Mouse (Mus musculus) left cerebral cortex, adult 2 months (tissue): ENCODE results near the gene Crebl2. TPM values are rescaled to one million over a fixed set of nuclear protein-coding genes. Genes with fewer than 3 reads are reported as not detected.
A peak's percentile ranks its signal among the peaks of the same experiment; 100 is the strongest.

Experiments
- DNase-seq, 2 experiments: peaks; one replicate each; pipeline ENCODE4 v3.0.0; 2021 to 2022; ENCODE audit warnings: low spot score in 2 of 2, mixed read lengths in 1 of 2; ENCODE audit errors: extremely low spot score in 1 of 2
- H3K27ac ChIP-seq: fragments of 200-600 bp; 2 replicates; pipeline ENCODE4 v1.8.1; 2022
- H3K4me3 ChIP-seq: fragments of 200-600 bp; 2 replicates; pipeline ENCODE4 v1.8.1; 2022
- CTCF ChIP-seq: fragments of 200-600 bp; IDR thresholded peaks from 2 replicates; pipeline ENCODE4 v1.8.1; 2022; ENCODE audit warnings: antibody characterized with exemption, mild to moderate bottlenecking, moderate library complexity
- intact Hi-C: fragments of 180-260 bp; cut with DNase I; formaldehyde crosslinking; loops from one replicate; pipeline ENCODE4 v1.15.1; 2025
- long read RNA-seq, 2 experiments: library from polyadenylated mRNA; stranded (forward); transcript quantifications; one replicate each; pipeline ENCODE4 v2.0.0; 2021; ENCODE audit warnings: borderline mapping rate in 2 of 2
- total RNA-seq, 2 experiments: library from RNA; stranded (reverse); gene quantifications; 2 replicates each; pipeline ENCODE4 v1.2.3; 2021

Crebl2 gene
- 10 to 100 TPM; 38.4 to 39.3 TPM for total RNA-seq
- long read RNA-seq, experiment 1, transcript Crebl2-201 (5 exons, 3,629 nt), result major isoform, 5 of 11 reads
- long read RNA-seq, experiment 1, partial matches to known transcripts, result 4 of 11 reads
- long read RNA-seq, experiment 1, other reads (novel, unspliced or antisense), result 1 of 11 reads
- long read RNA-seq, experiment 2, partial matches to known transcripts, result 0 of 8 reads
- long read RNA-seq, experiment 2, other reads (novel, unspliced or antisense), result 3 of 8 reads

DNA sequence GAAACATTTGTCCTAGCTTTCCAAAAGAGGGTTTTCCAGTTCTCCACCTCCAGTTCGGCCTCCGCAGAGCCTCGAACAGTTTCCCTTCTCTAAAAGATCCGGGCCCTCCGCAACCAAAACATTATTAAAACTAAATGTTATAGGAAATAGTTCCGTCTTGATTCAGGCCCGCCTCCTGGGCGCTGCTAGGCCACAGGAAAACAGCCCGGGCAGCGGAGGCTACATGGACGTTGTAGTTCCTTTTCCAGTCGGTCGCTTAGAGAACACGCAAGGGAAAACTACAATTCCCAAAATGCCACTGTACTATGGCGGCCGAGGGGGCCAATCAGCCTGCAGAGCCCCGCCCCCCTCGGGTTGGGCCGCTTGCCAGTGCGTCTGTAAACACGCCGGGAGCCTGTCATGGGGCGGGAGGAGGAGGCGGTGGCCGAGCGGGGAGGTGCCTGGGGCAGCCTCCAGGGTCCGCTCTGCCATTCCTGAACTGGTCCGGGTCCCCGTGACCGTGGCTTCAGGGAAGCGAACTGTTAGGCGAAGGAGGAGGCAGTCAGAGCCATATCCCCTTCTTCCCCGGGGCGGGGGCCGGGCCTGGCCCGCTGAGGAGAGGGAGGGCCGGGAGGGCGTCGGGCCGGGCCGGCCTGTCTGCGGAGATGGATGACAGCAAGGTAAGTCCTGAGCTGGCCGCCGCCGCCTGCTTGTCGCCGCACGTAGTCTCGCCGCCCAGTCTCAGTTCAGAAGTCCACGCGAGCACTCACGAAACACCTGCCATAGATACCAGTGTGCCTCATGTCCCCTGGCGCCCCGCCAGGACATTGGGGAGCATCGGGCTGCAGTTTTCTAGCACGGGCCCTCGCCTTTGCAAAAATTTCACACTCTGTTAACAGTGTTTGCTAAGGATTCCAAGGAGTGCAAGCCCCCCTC, at the start of gene Crebl2:
TSS of gene Crebl2 (plus strand) at position 369 of the 915 bp plus-strand sequence.
- TF ChIP-seq CTCF, result peak; percentile 26
- H3K27ac ChIP-seq, result peak within 1 kb of the TSS; percentile 96
- peak; percentile 99 to 100 for DNase-seq
- intact Hi-C loops, result loop anchor here (2.0 kb wide), 1 partner anchor 37 kb away; the partner anchor contains the start of gene Dusp16
- H3K4me3 ChIP-seq, result peak within 1 kb of the TSS; percentile 57

DNA sequence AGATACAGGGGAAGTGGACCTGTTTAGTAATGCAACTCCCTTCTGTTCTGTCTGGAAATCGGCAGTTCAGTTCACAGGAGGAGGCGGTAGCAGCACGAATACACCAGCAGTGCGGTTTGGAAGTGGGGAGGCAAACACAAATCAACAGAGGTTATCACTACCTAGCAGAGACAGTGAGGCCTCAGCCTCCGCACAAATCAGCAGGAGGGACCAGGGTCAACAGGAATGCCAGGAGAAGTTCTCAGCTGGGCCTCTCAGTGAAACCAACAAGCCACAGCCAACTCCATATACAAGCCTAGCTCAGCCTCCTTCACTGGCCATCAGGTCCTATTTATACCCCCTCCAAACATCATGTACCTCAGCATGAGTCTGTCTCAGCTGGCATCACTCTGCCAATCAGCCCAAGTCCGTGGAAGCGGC, 48.5 kb upstream of the Crebl2 start:
- intact Hi-C loops, result no loop called here
- Histone ChIP-seq H3K27ac (no peak overlapping the region), H3K4me3 (no peak overlapping the region)
- no peak for DNase-seq
- no peak for TF ChIP-seq CTCF

DNA sequence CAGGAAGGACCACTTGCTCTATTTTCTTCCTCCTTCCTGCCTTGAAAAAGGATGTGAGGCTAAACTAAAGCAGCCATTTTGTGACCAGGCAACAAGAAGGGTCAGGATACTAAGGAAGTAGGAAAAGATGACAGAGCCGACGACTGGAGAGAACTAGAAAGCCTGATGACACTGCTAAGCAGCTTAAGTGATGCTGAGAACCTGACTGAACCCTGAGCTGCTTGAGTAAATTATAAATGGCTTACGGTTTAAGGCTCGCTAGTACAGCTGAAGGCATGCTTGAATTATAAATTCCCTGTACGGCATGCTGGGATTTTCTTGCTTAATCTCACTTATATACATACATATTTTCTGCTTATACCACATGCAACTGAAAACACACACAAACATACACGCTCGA, 47.1 kb upstream of the Crebl2 start:
- Histone ChIP-seq H3K4me3 (no peak overlapping the region), H3K27ac (no peak overlapping the region)
- intact Hi-C loops, result no loop called here
- TF ChIP-seq CTCF, result no peak
- DNase-seq, result no peak

DNA sequence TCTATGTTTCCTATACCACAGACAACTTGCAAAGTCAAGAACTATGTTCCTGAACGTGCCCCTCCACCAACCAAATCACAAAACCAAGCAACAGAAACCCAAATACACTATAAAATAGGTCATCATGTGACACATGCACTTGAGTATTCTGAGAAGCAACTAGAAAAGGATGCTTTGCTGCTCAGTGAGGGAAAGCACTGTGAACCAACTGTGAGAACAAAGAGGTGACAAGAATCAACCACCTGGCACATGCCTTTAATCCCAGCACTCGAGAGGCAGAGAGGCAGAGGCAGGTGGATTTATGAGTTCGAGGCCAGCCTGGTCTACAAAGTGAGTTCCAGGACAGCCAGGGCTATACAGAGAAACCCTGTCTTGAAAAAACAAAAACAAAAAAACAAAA, 43.5 kb upstream of the Crebl2 start:
- Histone ChIP-seq H3K27ac (no peak overlapping the region), H3K4me3 (no peak overlapping the region)
- intact Hi-C loops, result no loop called here
- no peak for DNase-seq
- TF ChIP-seq CTCF, result no peak

DNA sequence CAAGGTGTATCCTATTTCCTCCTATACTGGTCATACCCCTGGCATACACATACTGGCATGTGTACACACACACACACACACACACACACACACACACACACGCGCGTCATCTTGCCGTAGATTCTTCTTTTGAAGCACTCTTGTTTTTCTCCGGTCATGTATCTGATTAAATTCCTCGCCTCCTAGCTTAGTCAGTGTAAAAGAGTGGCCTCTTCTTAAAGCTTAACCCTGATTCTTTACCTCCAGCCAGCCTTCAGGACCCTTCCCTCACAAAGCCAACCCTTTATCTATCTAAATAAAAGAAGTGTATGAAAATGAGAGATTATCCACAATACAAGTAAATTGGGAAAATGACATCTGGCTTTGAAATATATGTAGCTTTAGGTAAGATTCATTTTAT, 40.9 kb upstream of the Crebl2 start:
- Histone ChIP-seq H3K4me3 (no peak overlapping the region), H3K27ac (no peak overlapping the region)
- TF ChIP-seq CTCF, result no peak
- intact Hi-C loops, result no loop called here
- DNase-seq, result no peak

DNA sequence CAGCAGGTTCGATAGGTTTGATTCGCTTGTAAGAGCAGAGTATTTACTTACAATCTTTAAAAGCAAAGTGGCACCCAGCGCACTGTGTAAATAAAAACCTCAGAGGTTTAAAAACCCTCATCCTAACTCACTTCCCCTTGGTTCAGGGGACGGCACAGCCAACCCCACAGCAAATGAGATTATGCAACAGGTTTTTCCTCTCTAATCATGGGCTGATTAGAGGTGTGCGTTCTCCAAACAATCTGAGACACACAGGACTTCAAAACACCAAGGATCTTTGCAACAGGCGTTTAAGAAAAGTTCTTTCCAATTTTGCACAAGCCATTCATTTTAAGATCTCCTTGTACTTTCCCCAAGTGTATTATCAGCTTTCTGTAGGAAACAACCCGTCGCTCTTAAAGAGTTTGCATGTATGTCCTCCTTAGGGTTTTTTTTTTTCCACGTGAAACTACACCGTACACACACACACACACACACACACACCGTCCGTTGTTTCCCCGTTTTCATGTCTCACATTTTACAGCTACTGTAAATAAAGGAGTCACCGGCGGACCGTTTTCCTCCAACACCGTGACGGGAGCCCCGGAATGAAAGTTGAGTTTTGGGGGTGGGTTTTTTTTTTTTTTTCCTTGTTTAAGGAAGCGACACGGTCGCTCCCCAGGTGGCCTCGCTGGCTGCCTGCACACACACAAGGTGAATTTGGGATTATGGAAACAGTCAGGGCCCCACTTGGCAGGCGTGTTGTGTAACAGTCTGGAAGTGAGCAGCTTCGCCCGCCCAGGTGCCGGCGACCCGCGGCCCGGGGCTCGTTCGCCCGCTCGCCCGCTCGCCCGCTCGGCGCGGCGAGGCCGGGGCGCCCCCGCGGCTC, 38.5 kb upstream of the Crebl2 start:
- peak overlapping the region; percentile 53; the same call in 1 of the 2 replicates for H3K27ac ChIP-seq
- intact Hi-C loops, result loop anchor here (1.0 to 5.0 kb wide), 3 partner anchors 39 to 129 kb away; partner anchors contain the start of genes Cdkn1b and Crebl2
- H3K4me3 ChIP-seq, result peak overlapping the region; percentile 60
- DNase-seq, result peak; percentile 17 to 19
- TF ChIP-seq CTCF, result no peak

DNA sequence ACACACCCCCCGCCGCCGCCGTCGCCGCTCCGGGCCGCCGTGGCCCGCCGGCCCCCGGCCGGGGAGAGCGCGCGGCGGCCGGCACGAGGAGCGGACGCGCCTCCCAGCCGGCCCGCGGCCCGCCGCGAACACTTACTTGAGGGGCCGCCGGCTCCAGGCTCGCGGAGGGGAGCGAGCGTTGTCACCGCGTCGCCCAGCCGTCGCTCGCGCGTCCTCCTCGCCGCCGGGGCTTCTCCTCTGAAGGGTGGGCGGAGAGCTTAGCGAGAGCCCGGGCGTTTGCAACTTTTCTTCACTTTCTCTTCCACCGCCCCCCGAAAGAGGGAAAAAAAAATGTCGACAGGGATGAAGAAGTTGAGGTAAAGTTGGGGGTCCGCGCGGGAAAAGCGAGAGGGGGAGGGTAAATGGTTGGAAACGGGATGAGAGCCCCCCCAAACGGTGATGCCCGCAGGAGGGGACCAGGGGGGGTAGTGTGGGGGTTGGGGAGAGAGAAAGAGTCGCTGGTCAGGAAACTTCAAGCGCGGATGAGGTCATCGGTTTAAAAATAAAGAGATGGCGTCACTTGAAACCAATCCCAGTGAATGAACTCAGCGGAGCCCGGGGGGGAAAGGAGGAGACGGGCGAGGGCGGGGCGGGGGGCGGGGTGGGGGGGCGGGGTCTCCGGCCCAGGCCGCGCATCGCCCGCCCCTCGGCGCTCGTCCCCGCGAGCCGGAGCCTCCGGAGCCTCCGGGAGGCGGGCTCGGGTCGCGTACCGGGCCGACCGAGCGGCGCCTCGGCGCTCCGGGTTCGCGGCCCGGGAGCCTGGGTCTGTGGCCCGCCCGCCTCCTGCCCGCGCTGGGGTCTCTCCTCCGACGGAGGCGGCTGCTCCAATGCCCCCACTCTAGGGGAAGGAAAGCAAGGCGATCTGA, 37.6 kb upstream of the Crebl2 start, which contains the start of gene Dusp16:
TSS of gene Dusp16 (minus strand) at position 485 of the 905 bp plus-strand sequence.
- no peak for TF ChIP-seq CTCF
- DNase-seq, result peak; percentile 66 to 77
- intact Hi-C loops, result loop anchor here (1.0 to 5.0 kb wide), 3 partner anchors 38 to 128 kb away; partner anchors contain the start of genes Cdkn1b and Crebl2
- Histone ChIP-seq H3K4me3 (peak within 1 kb of the TSS; percentile 81), H3K27ac (peak within 1 kb of the TSS; percentile 90)

DNA sequence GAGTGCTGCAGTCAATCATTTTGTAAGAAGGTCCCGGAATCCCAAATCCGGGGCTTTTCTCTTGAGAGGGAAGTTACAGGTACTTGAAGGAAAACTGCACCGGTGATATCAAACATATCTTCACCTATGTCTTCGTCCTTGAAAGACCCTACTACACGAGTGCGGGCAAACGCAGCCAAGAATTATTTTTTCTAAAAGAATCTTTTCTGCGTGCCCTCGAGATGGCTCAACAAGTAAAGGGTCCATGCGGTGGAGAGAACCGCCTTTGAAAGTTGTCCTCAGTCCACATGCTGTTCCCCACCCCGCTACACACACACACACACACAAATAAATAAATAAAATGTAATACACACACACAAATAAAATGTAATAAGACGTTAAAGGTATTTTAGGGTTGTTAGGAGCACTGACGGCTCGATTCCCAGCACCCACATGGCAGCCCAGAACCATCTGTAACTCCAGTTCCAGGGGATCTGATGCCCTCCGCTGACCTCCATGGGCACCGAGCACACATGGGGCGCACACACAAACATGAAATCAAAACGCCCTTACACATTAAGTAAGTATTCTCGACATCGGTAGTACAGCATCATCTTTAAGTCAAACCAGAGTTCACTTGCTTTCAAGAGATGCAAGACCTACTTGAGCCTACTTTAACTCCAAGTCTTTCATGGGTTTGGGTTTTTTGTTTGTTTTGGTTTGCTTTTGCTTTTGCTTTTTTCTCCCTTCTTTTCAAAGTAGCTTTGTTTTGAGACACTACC, 36.7 kb upstream of the Crebl2 start:
- Histone ChIP-seq H3K27ac (peak overlapping the region; percentile 79; the same call in 1 of the 2 replicates), H3K4me3 (peak overlapping the region; percentile 81)
- intact Hi-C loops, result loop anchor here (2.0 to 5.0 kb wide), 2 partner anchors 38 to 76 kb away; partner anchors contain the start of gene Crebl2
- TF ChIP-seq CTCF, result no peak
- DNase-seq, result peak in 1 of 2 experiments; percentile 10

DNA sequence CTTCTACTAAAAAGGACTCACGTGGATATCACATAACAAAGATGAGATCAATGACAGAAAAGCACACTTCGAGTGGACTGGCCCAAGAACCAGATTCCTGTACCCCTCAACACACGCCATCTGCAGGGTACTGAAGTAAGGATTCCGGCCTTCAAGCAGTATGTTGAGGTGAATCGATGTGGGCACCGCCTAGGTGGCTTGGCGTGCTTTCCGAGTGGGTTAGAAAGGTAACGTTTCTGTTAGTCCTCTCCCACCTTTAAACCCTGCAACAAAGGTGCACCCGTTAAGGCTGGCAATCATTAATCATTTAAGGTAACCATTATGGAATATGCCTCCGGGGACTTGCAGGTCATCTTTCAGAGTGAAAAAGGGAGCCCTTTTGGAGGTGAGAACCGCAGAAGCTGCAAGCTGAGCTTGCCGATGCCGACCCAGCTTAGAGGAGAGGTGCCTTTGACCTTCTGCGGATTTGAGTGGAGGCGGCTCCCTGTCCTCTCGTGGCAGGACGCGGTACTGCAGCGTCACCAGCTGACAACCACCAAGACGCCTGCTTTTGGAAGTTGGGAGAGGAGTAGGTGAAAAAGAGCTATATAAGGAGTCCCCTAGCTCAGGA, 35.9 kb upstream of the Crebl2 start:
- TF ChIP-seq CTCF, result peak; percentile 94
- Histone ChIP-seq H3K27ac (peak overlapping the region; percentile 42; the same call in 1 of the 2 replicates), H3K4me3 (peak overlapping the region; percentile 24; the same call in 1 of the 2 replicates)
- intact Hi-C loops, result loop anchor here (1.0 to 5.0 kb wide), 3 partner anchors 37 to 135 kb away; partner anchors contain the start of gene Crebl2
- peak; percentile 77 to 81 for DNase-seq
